In genomic region chr1:59734076-59734475, GRCm38 (mm10) we compare ENCODE assay signal across 15 mouse cellular contexts. TPM values are rescaled to one million over a fixed set of nuclear protein-coding genes. Genes with fewer than 3 reads are reported as not detected.
DNase-seq lines count a peak whose midpoint lies in the region; ATAC-seq and TF ChIP-seq lines count a peak whose summit lies in the region.
"Had no signal": no experiment of that assay in that cellular context is flagged by ENCODE, and none has a peak within 500 bp of the region (broad histone marks: within the 10 kb centered on the region; RNA-seq: fewer than 3 reads in every experiment).

No protein-coding gene starts in this region.

- TF ChIP-seq EP300 in lung, postnatal 0 days (IDR thresholded peaks at IDR 0.05): no peak

- DNase-seq in heart, adult 8-10 months (ENCODE audit: low spot score): peak; percentile 13
- DNase-seq in heart, embryonic 10.5 days (ENCODE audit: low spot score): no peak
- DNase-seq in right cerebral cortex, adult 2 months (ENCODE audit: low spot score in 2 of 2): peak; percentile 10 to 15
- no peak for DNase-seq in right cerebral cortex, postnatal 25 days
- DNase-seq in lung, postnatal 0 days (ENCODE audit: low spot score): peak; percentile 85
- DNase-seq in urinary bladder, postnatal 4 days (ENCODE audit: low spot score in 2 of 2): no peak
- DNase-seq in ovary, adult 18-20 months (ENCODE audit: low spot score): no peak
- DNase-seq: cerebellum, adult 2 months; embryo, embryonic 11 days; liver, postnatal 0 days; thymus, adult 18-20 months had no signal

- WGBS in heart, embryonic 10.5 days: 68% methylated on average over 6 of the region's 6 CpGs
- WGBS in lung, postnatal 0 days: 40% methylated on average over 6 of the region's 6 CpGs

- no peak overlapping the region for H3K4me2 ChIP-seq in lung, postnatal 0 days (replicated peaks; ENCODE audit: low read depth, low read length)
- H3K4me2 ChIP-seq: limb, embryonic 12.5 days; midbrain, embryonic 12.5 days had no signal

- no peak for TF ChIP-seq CTCF in lung, postnatal 0 days (IDR thresholded peaks at IDR 0.05)

- H3K4me1 ChIP-seq in heart, embryonic 10.5 days: no peaks in the 10 kb centered on the region
- H3K4me1 ChIP-seq in lung, postnatal 0 days (ENCODE audit: insufficient read depth, low read depth, low read length): peaks cover 4% of the 10 kb centered on the region; the same call in 1 of the 2 replicates
- H3K4me1 ChIP-seq: limb, embryonic 12.5 days; midbrain, embryonic 12.5 days had no signal

- no peaks in the 10 kb centered on the region for H3K27me3 ChIP-seq in heart, embryonic 10.5 days (ENCODE audit: insufficient read depth, poor library complexity, severe bottlenecking)
- no peaks in the 10 kb centered on the region for H3K27me3 ChIP-seq in lung, postnatal 0 days (replicated peaks; ENCODE audit: insufficient read depth, low read length)
- H3K27me3 ChIP-seq: limb, embryonic 12.5 days; midbrain, embryonic 12.5 days had no signal

- H3K27ac ChIP-seq in heart, embryonic 10.5 days: no peak overlapping the region
- H3K27ac ChIP-seq in lung, postnatal 0 days (ENCODE audit: low read length): no peak overlapping the region
- H3K27ac ChIP-seq: limb, embryonic 12.5 days; midbrain, embryonic 12.5 days had no signal

- ATAC-seq in lung, postnatal 0 days: peak; percentile 77
- ATAC-seq: activated CD4-positive, CD25-positive, alpha-beta regulatory T cell, adult 4 months; intestine, postnatal 0 days; liver, postnatal 0 days had no signal

- H3K9me3 ChIP-seq in heart, embryonic 10.5 days: no peaks in the 10 kb centered on the region
- no peaks in the 10 kb centered on the region for H3K9me3 ChIP-seq in lung, postnatal 0 days (ENCODE audit: low read length)
- H3K9me3 ChIP-seq: limb, embryonic 12.5 days; midbrain, embryonic 12.5 days had no signal

- no peak overlapping the region for H3K9ac ChIP-seq in lung, postnatal 0 days (replicated peaks; ENCODE audit: low read depth)
- H3K9ac ChIP-seq: limb, embryonic 12.5 days; liver, postnatal 0 days; midbrain, embryonic 12.5 days had no signal

- H3K36me3 ChIP-seq in heart, embryonic 10.5 days: no peaks in the 10 kb centered on the region
- no peaks in the 10 kb centered on the region for H3K36me3 ChIP-seq in lung, postnatal 0 days (ENCODE audit: insufficient read depth, low read length)
- H3K36me3 ChIP-seq: limb, embryonic 12.5 days; midbrain, embryonic 12.5 days had no signal

- no peak overlapping the region for H3K4me3 ChIP-seq in heart, embryonic 10.5 days
- no peak overlapping the region for H3K4me3 ChIP-seq in lung, postnatal 0 days (ENCODE audit: low read depth, low read length)
- H3K4me3 ChIP-seq: limb, embryonic 12.5 days; midbrain, embryonic 12.5 days had no signal

RNA-seq across cellular contexts. Expression of gene Bmpr2, which starts 29.1 kb away (rescaled TPM):
- total RNA-seq in heart, adult 8-10 months (2022): 10 to 100 TPM; 43.4 to 47.8 (median 46.4) TPM
- polyA plus RNA-seq in heart, embryonic 10.5 days (2016; fragmentation: Nextera tagmentation; extraction: Ambion mirVana): 6.5 and 7.0 TPM in 2 replicates
- 17.9 and 22.2 TPM in 2 replicates for polyA plus RNA-seq in lung, postnatal 0 days (2015; fragmentation: Nextera tagmentation; extraction: Ambion mirVana)

RNA-seq across cellular contexts. Expression of gene Nop58, which starts 49.3 kb away (rescaled TPM):
- total RNA-seq in heart, adult 8-10 months (2022): 10 to 100 TPM; 26.2 to 35.4 (median 28.1) TPM
- 207 and 266 TPM in 2 replicates for polyA plus RNA-seq in heart, embryonic 10.5 days (2016; fragmentation: Nextera tagmentation; extraction: Ambion mirVana)
- polyA plus RNA-seq in lung, postnatal 0 days (2015; fragmentation: Nextera tagmentation; extraction: Ambion mirVana): 55.9 and 66.4 TPM in 2 replicates

Comparison
In these comparisons a context has a peak if more than half of its experiments do, and no peak if none do; other contexts are left out.
1. DNase-seq: peak in heart, adult 8-10 months (single experiment), right cerebral cortex, adult 2 months (2 of 2) and lung, postnatal 0 days (single experiment); none in heart, embryonic 10.5 days (single experiment), right cerebral cortex, postnatal 25 days (single experiment), urinary bladder, postnatal 4 days (0 of 2) and ovary, adult 18-20 months (single experiment).